Mouse (Mus musculus) C2C12 (cell line): ENCODE measurements at regions not wholly inside any gene's neighbourhood (a gene's known extent, or its start where the extent isn't known, plus 50 kb on each side); places are given as distances from the start of the nearest gene placed in this dataset.

Experiments
- H3K27me3 ChIP-seq: one replicate; pipeline ENCODE4 v1.6.1; 2011; ENCODE audit not compliant: control insufficient read depth, insufficient read depth, insufficient read length
- H3K36me3 ChIP-seq: one replicate; pipeline ENCODE4 v1.6.1; 2011; ENCODE audit not compliant: control insufficient read depth, insufficient read depth
- H3K4me3 ChIP-seq: one replicate; pipeline ENCODE4 v1.5.1; 2011; ENCODE audit warnings: mild to moderate bottlenecking, control low read depth; ENCODE audit not compliant: poor library complexity, insufficient read depth, severe bottlenecking
- H3K79me2 ChIP-seq: one replicate; pipeline ENCODE4 v1.6.1; 2011; ENCODE audit not compliant: control insufficient read depth, insufficient read depth
- H3K79me3 ChIP-seq: one replicate; pipeline ENCODE4 v1.6.1; 2011; ENCODE audit warnings: low read depth, control low read depth
- H3ac ChIP-seq: one replicate; pipeline ENCODE3; 2011; ENCODE audit warnings: low read depth; ENCODE audit not compliant: control insufficient read depth, insufficient read length
- CEBPB ChIP-seq: IDR thresholded peaks from one replicate; pipeline ENCODE4 v1.6.1; 2011; ENCODE audit warnings: low read depth, mild to moderate bottlenecking, control low read depth, moderate library complexity
- CTCF ChIP-seq: IDR thresholded peaks from one replicate; pipeline ENCODE4 v1.5.1; 2011; ENCODE audit not compliant: control insufficient read depth, insufficient read depth, insufficient read length
- FOSL1 ChIP-seq: IDR thresholded peaks from one replicate; pipeline ENCODE4 v1.8.0; 2011; ENCODE audit warnings: mild to moderate bottlenecking, low read length; ENCODE audit not compliant: poor library complexity, insufficient read depth, severe bottlenecking
- MAX ChIP-seq: IDR thresholded peaks from one replicate; pipeline ENCODE4 v1.6.1; 2011; ENCODE audit warnings: mild to moderate bottlenecking, control low read depth
- MYOD1 ChIP-seq: IDR thresholded peaks from one replicate; pipeline ENCODE4 v1.6.1; 2011; ENCODE audit warnings: low read depth; ENCODE audit not compliant: control insufficient read depth, insufficient read length
- MYOG ChIP-seq: IDR thresholded peaks from one replicate; pipeline ENCODE4 v1.6.1; 2011; ENCODE audit not compliant: control insufficient read depth, insufficient read length; ENCODE audit errors: extremely low read depth
- USF1 ChIP-seq: IDR thresholded peaks from one replicate; pipeline ENCODE4 v1.6.1; 2011; ENCODE audit warnings: low read depth, mild to moderate bottlenecking, control low read depth, moderate library complexity

GRCm38 (mm10) chr16:76621715-76622114, 248.1 kb upstream of the Nrip1 start:
- no peak overlapping the region for H3ac ChIP-seq
- H3K79me2 ChIP-seq, result no peaks in the 10 kb centered on the region
- no peaks in the 10 kb centered on the region for H3K27me3 ChIP-seq
- no peaks in the 10 kb centered on the region for H3K79me3 ChIP-seq
- no peak overlapping the region for H3K4me3 ChIP-seq
- no peaks in the 10 kb centered on the region for H3K36me3 ChIP-seq
- TF ChIP-seq MYOG (no peak), FOSL1 (no peak), USF1 (no peak), CEBPB (no peak), MAX (no peak), CTCF (no peak), MYOD1 (no peak)

- H3K27me3 ChIP-seq, result no peaks in the 10 kb centered on the region
- TF ChIP-seq USF1 (no peak), CTCF (no peak), MYOG (no peak), MYOD1 (no peak), CEBPB (no peak), FOSL1 (no peak), MAX (no peak)
- no peaks in the 10 kb centered on the region for H3K36me3 ChIP-seq
- no peak overlapping the region for H3K4me3 ChIP-seq
- H3ac ChIP-seq, result no peak overlapping the region
- no peaks in the 10 kb centered on the region for H3K79me2 ChIP-seq
- H3K79me3 ChIP-seq, result no peaks in the 10 kb centered on the region
Measured at GRCm38 (mm10) chr16:76618295-76618694, 244.7 kb upstream of the Nrip1 start.

- H3K79me3 ChIP-seq, result no peaks in the 10 kb centered on the region
- no peaks in the 10 kb centered on the region for H3K27me3 ChIP-seq
- no peak for TF ChIP-seq FOSL1
- no peak for TF ChIP-seq USF1
- TF ChIP-seq MAX, result no peak
- TF ChIP-seq CTCF, result no peak
- no peak for TF ChIP-seq MYOG
- TF ChIP-seq CEBPB, result no peak
- TF ChIP-seq MYOD1, result no peak
- no peak overlapping the region for H3ac ChIP-seq
- no peak overlapping the region for H3K4me3 ChIP-seq
- no peaks in the 10 kb centered on the region for H3K79me2 ChIP-seq
- H3K36me3 ChIP-seq, result no peaks in the 10 kb centered on the region
Measured at GRCm38 (mm10) chr16:76611061-76611460, 237.4 kb upstream of the Nrip1 start.

GRCm38 (mm10) chr16:76604914-76605313, 231.3 kb upstream of the Nrip1 start:
- no peaks in the 10 kb centered on the region for H3K79me3 ChIP-seq
- no peaks in the 10 kb centered on the region for H3K36me3 ChIP-seq
- H3K79me2 ChIP-seq, result no peaks in the 10 kb centered on the region

GRCm38 (mm10) chr16:76603846-76604258, 230.2 kb upstream of the Nrip1 start:
- Histone ChIP-seq H3K36me3 (no peaks in the 10 kb centered on the region), H3K27me3 (no peaks in the 10 kb centered on the region), H3K79me2 (no peaks in the 10 kb centered on the region), H3ac (no peak overlapping the region), H3K4me3 (no peak overlapping the region), H3K79me3 (no peaks in the 10 kb centered on the region)
- TF ChIP-seq CTCF (no peak), MAX (no peak), FOSL1 (no peak), CEBPB (no peak), USF1 (no peak), MYOG (no peak), MYOD1 (no peak)

More at GRCm38 (mm10) chr16:76604914-76605313, 231.3 kb upstream of the Nrip1 start:
- TF ChIP-seq CTCF, result no peak
- TF ChIP-seq MYOD1, result no peak
- no peak for TF ChIP-seq USF1
- no peak for TF ChIP-seq FOSL1
- TF ChIP-seq MYOG, result no peak
- no peak for TF ChIP-seq MAX
- TF ChIP-seq CEBPB, result no peak
- no peaks in the 10 kb centered on the region for H3K27me3 ChIP-seq
- H3ac ChIP-seq, result no peak overlapping the region
- H3K4me3 ChIP-seq, result no peak overlapping the region

GRCm38 (mm10) chr16:76603431-76603830, 229.8 kb upstream of the Nrip1 start:
- Histone ChIP-seq H3K79me2 (no peaks in the 10 kb centered on the region), H3ac (no peak overlapping the region), H3K79me3 (no peaks in the 10 kb centered on the region), H3K4me3 (no peak overlapping the region), H3K36me3 (no peaks in the 10 kb centered on the region), H3K27me3 (no peaks in the 10 kb centered on the region)
- TF ChIP-seq MYOG, result no peak
- TF ChIP-seq CTCF, result no peak
- no peak for TF ChIP-seq USF1
- no peak for TF ChIP-seq CEBPB
